Mouse (Mus musculus) MEL (cell line): ENCODE data around the gene Pear1. TPM values are rescaled to one million over a fixed set of nuclear protein-coding genes. Genes with fewer than 3 reads are reported as not detected.

Experiments used
- DNase-seq: peaks from one replicate; pipeline ENCODE4 v3.0.0; 2011; ENCODE audit warnings: low read depth, low spot score
- H3K27ac ChIP-seq: 2 replicates; pipeline ENCODE4 v1.5.1; 2012; ENCODE audit warnings: low read depth, mild to moderate bottlenecking, control low read depth, low read length, moderate library complexity; ENCODE audit not compliant: control insufficient read depth
- H3K27me3 ChIP-seq, 2 experiments: fragments of 150-350 bp in 1 of 2; sonication (generic) in 1 of 2; 2 replicates each; pipeline ENCODE4 v1.6.1; 2012; ENCODE audit warnings: low read length in 2 of 2, mild to moderate bottlenecking in 2 of 2, improper control_type of control experiment in 1 of 2, moderate library complexity in 1 of 2; ENCODE audit not compliant: insufficient read depth in 2 of 2, control insufficient read depth in 1 of 2
- H3K36me3 ChIP-seq, 2 experiments: 2 replicates each; pipeline ENCODE4 v1.6.1; 2012 to 2014; ENCODE audit warnings: low read length in 2 of 2, improper control_type of control experiment in 1 of 2, inconsistent platforms in 1 of 2, mild to moderate bottlenecking in 1 of 2; ENCODE audit not compliant: insufficient read depth in 2 of 2, control insufficient read depth in 1 of 2
- H3K4me1 ChIP-seq, 2 experiments: fragments of 150-350 bp in 1 of 2; sonication (generic) in 1 of 2; 2 replicates each; pipeline ENCODE4 v1.6.1; 2012; ENCODE audit warnings: low read length in 2 of 2, improper control_type of control experiment in 1 of 2, mild to moderate bottlenecking in 1 of 2; ENCODE audit not compliant: insufficient read depth in 2 of 2, control insufficient read depth in 1 of 2
- H3K4me3 ChIP-seq, 2 experiments: fragments of 150-350 bp in 1 of 2; sonication (generic) in 1 of 2; 2 replicates each; pipeline ENCODE4 v1.5.1; 2012; ENCODE audit warnings: low read depth in 2 of 2, low read length in 2 of 2, mild to moderate bottlenecking in 2 of 2, moderate library complexity in 2 of 2, control low read depth in 1 of 2, improper control_type of control experiment in 1 of 2; ENCODE audit not compliant: control insufficient read depth in 1 of 2, insufficient read depth in 1 of 2
- H3K79me2 ChIP-seq: 2 replicates; pipeline ENCODE4 v1.6.1; 2012; ENCODE audit warnings: mild to moderate bottlenecking, low read length, moderate library complexity; ENCODE audit not compliant: control insufficient read depth, poor library complexity, insufficient read depth
- H3K9ac ChIP-seq: 2 replicates; pipeline ENCODE4 v1.6.1; 2012; ENCODE audit warnings: low read depth, mild to moderate bottlenecking, control low read depth, low read length, moderate library complexity; ENCODE audit not compliant: control insufficient read depth, poor library complexity, severe bottlenecking
- H3K9me3 ChIP-seq: fragments of 150-350 bp; sonication (generic); replicated peaks from 2 replicates; pipeline ENCODE4 v1.6.1; 2012; ENCODE audit warnings: mild to moderate bottlenecking, low read length, improper control_type of control experiment, moderate library complexity; ENCODE audit not compliant: insufficient read depth
- BHLHE40 ChIP-seq: IDR thresholded peaks from 2 replicates; pipeline ENCODE4 v1.6.1; 2012; ENCODE audit warnings: low read depth, mild to moderate bottlenecking, inconsistent platforms, low read length, improper control_type of control experiment, borderline replicate concordance
- CHD2 ChIP-seq: IDR thresholded peaks from 2 replicates; pipeline ENCODE4 v1.6.1; 2011; ENCODE audit warnings: low read length, improper control_type of control experiment
- CTCF ChIP-seq, 3 experiments: IDR thresholded peaks in 2 of 3; conservative IDR thresholded peaks in 1 of 3; 2 replicates each; pipeline ENCODE4 v1.5.1; 2011 to 2012; ENCODE audit warnings: low read length in 3 of 3, low read depth in 2 of 3, mild to moderate bottlenecking in 2 of 3, improper control_type of control experiment in 1 of 3, inconsistent platforms in 1 of 3, mixed read lengths in 1 of 3, moderate library complexity in 1 of 3; ENCODE audit not compliant: control insufficient read depth in 1 of 3, insufficient read depth in 1 of 3, poor library complexity in 1 of 3, severe bottlenecking in 1 of 3
- ELF1 ChIP-seq: IDR thresholded peaks from 2 replicates; pipeline ENCODE4 v1.6.1; 2014; ENCODE audit warnings: low read depth, mild to moderate bottlenecking, inconsistent platforms, low read length, improper control_type of control experiment, moderate library complexity
- EP300 ChIP-seq, 2 experiments: IDR thresholded peaks; 2 replicates each; pipeline ENCODE4 v1.6.1; 2011; ENCODE audit warnings: improper control_type of control experiment in 2 of 2, low read length in 2 of 2, low read depth in 1 of 2, mild to moderate bottlenecking in 1 of 2
- ETS1 ChIP-seq: IDR thresholded peaks from 2 replicates; pipeline ENCODE4 v1.6.1; 2012; ENCODE audit warnings: low read depth, mild to moderate bottlenecking, inconsistent platforms, low read length, improper control_type of control experiment, moderate library complexity
- HCFC1 ChIP-seq: IDR thresholded peaks from 2 replicates; pipeline ENCODE4 v1.6.1; 2012; ENCODE audit warnings: low read depth, mild to moderate bottlenecking, inconsistent platforms, low read length, improper control_type of control experiment, moderate library complexity
- JUND ChIP-seq: IDR thresholded peaks from 2 replicates; pipeline ENCODE4 v1.6.1; 2011; ENCODE audit warnings: low read depth, mild to moderate bottlenecking, improper control_type of control experiment, low read length
- KAT2A ChIP-seq: conservative IDR thresholded peaks from 2 replicates; pipeline ENCODE4 v1.6.1; 2012; ENCODE audit warnings: low read depth, low read length, improper control_type of control experiment, inconsistent platforms
- MAFK ChIP-seq: IDR thresholded peaks from 2 replicates; pipeline ENCODE4 v1.6.1; 2011; ENCODE audit warnings: low read depth, mild to moderate bottlenecking, low read length, improper control_type of control experiment, borderline replicate concordance
- MAZ ChIP-seq: IDR thresholded peaks from 2 replicates; pipeline ENCODE4 v1.6.1; 2012; ENCODE audit warnings: low read depth, mild to moderate bottlenecking, inconsistent platforms, low read length, improper control_type of control experiment
- MEF2A ChIP-seq: IDR thresholded peaks from 2 replicates; pipeline ENCODE4 v1.6.1; 2014; ENCODE audit warnings: low read depth, mild to moderate bottlenecking, inconsistent platforms, low read length, improper control_type of control experiment; ENCODE audit not compliant: poor library complexity, insufficient replicate concordance, severe bottlenecking; ENCODE audit errors: extremely low read depth
- MXI1 ChIP-seq: IDR thresholded peaks from 2 replicates; pipeline ENCODE4 v1.6.1; 2011; ENCODE audit warnings: mild to moderate bottlenecking, low read depth, low read length, improper control_type of control experiment
- MYB ChIP-seq: IDR thresholded peaks from 2 replicates; pipeline ENCODE4 v1.6.1; 2011; ENCODE audit warnings: mild to moderate bottlenecking, low read depth, low read length, improper control_type of control experiment
- MYC ChIP-seq: IDR thresholded peaks from 2 replicates; pipeline ENCODE4 v1.6.1; 2011; ENCODE audit warnings: low read depth, mild to moderate bottlenecking, low read length, improper control_type of control experiment, moderate library complexity
- NELFE ChIP-seq: IDR thresholded peaks from 2 replicates; pipeline ENCODE4 v1.6.1; 2011; ENCODE audit warnings: low read depth, low read length, improper control_type of control experiment
- POLR2AphosphoS2 ChIP-seq: IDR thresholded peaks from 2 replicates; pipeline ENCODE4 v1.6.1; 2011; ENCODE audit warnings: low read length, improper control_type of control experiment
- POLR2AphosphoS5 ChIP-seq: IDR thresholded peaks from 2 replicates; pipeline ENCODE4 v1.6.1; 2012; ENCODE audit warnings: low read depth, borderline replicate concordance, mild to moderate bottlenecking, inconsistent platforms, low read length, moderate library complexity, mixed read lengths
- RAD21 ChIP-seq: IDR thresholded peaks from 2 replicates; pipeline ENCODE4 v1.6.1; 2011; ENCODE audit warnings: mild to moderate bottlenecking, low read depth, low read length, improper control_type of control experiment
- RCOR1 ChIP-seq: IDR thresholded peaks from 2 replicates; pipeline ENCODE4 v1.6.1; 2012; ENCODE audit warnings: low read depth, mild to moderate bottlenecking, inconsistent platforms, low read length, improper control_type of control experiment
- SIN3A ChIP-seq: IDR thresholded peaks from 2 replicates; pipeline ENCODE4 v1.6.1; 2012; ENCODE audit warnings: low read length, improper control_type of control experiment, inconsistent platforms
- TAL1 ChIP-seq: IDR thresholded peaks from 2 replicates; pipeline ENCODE4 v1.6.1; 2012; ENCODE audit warnings: mild to moderate bottlenecking, inconsistent platforms, low read length, moderate library complexity, mixed read lengths
- USF2 ChIP-seq, 2 experiments: IDR thresholded peaks; 2 replicates each; pipeline ENCODE4 v1.6.1; 2011 to 2012; ENCODE audit warnings: improper control_type of control experiment in 2 of 2, low read length in 2 of 2, borderline replicate concordance in 1 of 2, inconsistent platforms in 1 of 2, low read depth in 1 of 2, mild to moderate bottlenecking in 1 of 2; ENCODE audit not compliant: insufficient read depth in 1 of 2
- ZKSCAN1 ChIP-seq: IDR thresholded peaks from 2 replicates; pipeline ENCODE4 v1.6.1; 2012; ENCODE audit warnings: low read depth, mild to moderate bottlenecking, inconsistent platforms, low read length, improper control_type of control experiment, moderate library complexity
- ZMIZ1 ChIP-seq: IDR thresholded peaks from 2 replicates; pipeline ENCODE4 v1.6.1; 2012; ENCODE audit warnings: low read depth, mild to moderate bottlenecking, inconsistent platforms, low read length, improper control_type of control experiment, moderate library complexity
- ZNF384 ChIP-seq: IDR thresholded peaks from 2 replicates; pipeline ENCODE4 v1.6.1; 2012; ENCODE audit warnings: low read depth, mild to moderate bottlenecking, inconsistent platforms, low read length, improper control_type of control experiment
- polyA plus RNA-seq, 2 experiments: library from polyadenylated mRNA; stranded (reverse) in 1 of 2; unstranded in 1 of 2; fragments of >175 nt in 1 of 2; fragments of >200 nt in 1 of 2; gene quantifications; 2 replicates each; pipeline versions ENCODE4 v1.2.1 to v1.2.4; 2012; ENCODE audit warnings: low replicate concordance in 2 of 2, low read depth in 1 of 2; ENCODE audit not compliant: insufficient read length in 2 of 2, insufficient read depth in 1 of 2, missing spikeins in 1 of 2
- total RNA-seq: library from RNA; depleted of rRNA; stranded (reverse); fragments of 300-350 nt; gene quantifications from 2 replicates; pipeline ENCODE4 v1.2.3, GENCODE M21; 2012

Pear1 gene
- total and polyA plus RNA-seq, 3 experiments: 0.35 to 1.0 TPM; not detected in 1

- Histone ChIP-seq H3K27me3 (peaks cover 4 to 9% of the 10 kb centered on the region in 2 experiments), H3K9ac (no peak within 1 kb of the TSS)
- TF ChIP-seq MXI1 (no peak), JUND (no peak), ZNF384 (no peak), MEF2A (no peak), RAD21 (no peak), RCOR1 (no peak), CHD2 (no peak), KAT2A (no peak), ZKSCAN1 (no peak), MAFK (no peak), POLR2AphosphoS5 (no peak), ELF1 (no peak), MYC (no peak), MYB (no peak), NELFE (no peak), EP300 (IDR thresholded peaks at IDR 0.05; ENCODE audit: low read depth in 1 of 2, low read length in 2 of 2) (no peak)
- TF ChIP-seq, all 39 proteins: peak for 0
These were observed 22.6 kb upstream of the Pear1 start, which contains the start of gene Sh2d2a for GRCm38 (mm10) chr3:87846650-87847110. TSS of gene Sh2d2a (plus strand) at chr3:87846755.

GRCm38 (mm10) chr3:87846186-87846585 lies 22.1 kb upstream of the Pear1 start:
- no peak for DNase-seq
- Histone ChIP-seq H3K27me3 (peaks cover 4 to 9% of the 10 kb centered on the region in 2 experiments), H3K4me3 (no peak overlapping the region)

More at GRCm38 (mm10) chr3:87846650-87847110, 22.6 kb upstream of the Pear1 start, which contains the start of gene Sh2d2a:
- Histone ChIP-seq H3K4me3 (no peak within 1 kb of the TSS), H3K79me2 (no peaks in the 10 kb centered on the region), H3K4me1 (no peaks in the 10 kb centered on the region), H3K36me3 (no peaks in the 10 kb centered on the region), H3K9me3 (no peaks in the 10 kb centered on the region), H3K27ac (no peak within 1 kb of the TSS)
- no peak for DNase-seq

More at GRCm38 (mm10) chr3:87846186-87846585, 22.1 kb upstream of the Pear1 start:
- Histone ChIP-seq H3K9ac (no peak overlapping the region), H3K36me3 (no peaks in the 10 kb centered on the region), H3K4me1 (no peaks in the 10 kb centered on the region), H3K79me2 (no peaks in the 10 kb centered on the region), H3K27ac (no peak overlapping the region), H3K9me3 (no peaks in the 10 kb centered on the region)
- TF ChIP-seq MXI1: no peak
- no peak for TF ChIP-seq ZNF384
- TF ChIP-seq TAL1: no peak
- no peak for TF ChIP-seq SIN3A
- TF ChIP-seq HCFC1: no peak
- TF ChIP-seq USF2 (IDR thresholded peaks at IDR 0.05; ENCODE audit: borderline replicate concordance in 1 of 2, insufficient read depth in 1 of 2, low read depth in 1 of 2, low read length in 2 of 2): no peak
- no peak for TF ChIP-seq POLR2AphosphoS2
- TF ChIP-seq ZKSCAN1: no peak
- no peak for TF ChIP-seq CTCF (IDR thresholded peaks at IDR 0.05 in 2 of 3, conservative IDR thresholded peaks at IDR 0.05 in 1 of 3; ENCODE audit: control insufficient read depth in 1 of 3, insufficient read depth in 1 of 3, low read depth in 2 of 3, low read length in 3 of 3, poor library complexity in 1 of 3, severe bottlenecking in 1 of 3)
- TF ChIP-seq EP300 (IDR thresholded peaks at IDR 0.05; ENCODE audit: low read depth in 1 of 2, low read length in 2 of 2): no peak
- TF ChIP-seq ETS1: no peak
- no peak for TF ChIP-seq BHLHE40
- no peak for TF ChIP-seq MAZ
- TF ChIP-seq RAD21: no peak
- TF ChIP-seq MYC: no peak
- no peak for TF ChIP-seq ELF1
- TF ChIP-seq MAFK: no peak
- no peak for TF ChIP-seq JUND
- TF ChIP-seq ZMIZ1: no peak
